Mouse (Mus musculus): ENCODE measurements around the gene Fam76a.

DNA sequence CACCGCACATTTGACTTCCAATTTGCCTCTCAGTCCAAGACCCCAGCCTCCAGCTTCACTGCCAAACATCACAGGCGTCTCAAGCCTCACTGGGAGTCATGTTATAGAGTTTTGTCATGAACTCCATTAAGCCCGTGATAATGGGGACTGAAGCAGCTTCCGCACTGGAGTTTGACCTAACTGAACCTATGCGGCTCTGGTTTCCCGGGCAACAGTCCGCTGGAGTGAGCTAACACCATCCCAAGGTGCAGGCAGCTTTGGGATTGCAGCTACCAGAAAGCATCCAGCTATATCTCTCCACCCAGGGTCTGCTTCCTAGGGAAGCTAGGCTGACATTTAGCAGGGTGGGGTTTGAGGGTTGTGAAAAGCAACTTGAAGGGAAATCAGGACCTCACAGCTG lies 12.3 kb upstream of the Fam76a start:
- TF ChIP-seq GATA1 (IDR thresholded peaks at IDR 0.05; ENCODE audit: borderline replicate concordance, low read length): no peak
- TF ChIP-seq FLI1 (IDR thresholded peaks at IDR 0.05; ENCODE audit: low read length): no peak
